Mouse (Mus musculus) C2C12 (cell line): Measurements from ENCODE around the gene Sertad4. TPM values are rescaled to one million over a fixed set of nuclear protein-coding genes. Genes with fewer than 3 reads are reported as not detected.
A peak's percentile ranks its signal among the peaks of the same experiment; 100 is the strongest.

ENCODE experiments used
- H3K27me3 ChIP-seq: one replicate; pipeline ENCODE4 v1.6.1; 2011; ENCODE audit not compliant: control insufficient read depth, insufficient read depth, insufficient read length
- H3K36me3 ChIP-seq: one replicate; pipeline ENCODE4 v1.6.1; 2011; ENCODE audit not compliant: control insufficient read depth, insufficient read depth
- H3K4me3 ChIP-seq: one replicate; pipeline ENCODE4 v1.5.1; 2011; ENCODE audit warnings: mild to moderate bottlenecking, control low read depth; ENCODE audit not compliant: poor library complexity, insufficient read depth, severe bottlenecking
- H3K79me2 ChIP-seq: one replicate; pipeline ENCODE4 v1.6.1; 2011; ENCODE audit not compliant: control insufficient read depth, insufficient read depth
- H3K79me3 ChIP-seq: one replicate; pipeline ENCODE4 v1.6.1; 2011; ENCODE audit warnings: low read depth, control low read depth
- H3ac ChIP-seq: one replicate; pipeline ENCODE3; 2011; ENCODE audit warnings: low read depth; ENCODE audit not compliant: control insufficient read depth, insufficient read length
- CEBPB ChIP-seq: IDR thresholded peaks from one replicate; pipeline ENCODE4 v1.6.1; 2011; ENCODE audit warnings: low read depth, mild to moderate bottlenecking, control low read depth, moderate library complexity
- CTCF ChIP-seq: IDR thresholded peaks from one replicate; pipeline ENCODE4 v1.5.1; 2011; ENCODE audit not compliant: control insufficient read depth, insufficient read depth, insufficient read length
- FOSL1 ChIP-seq: IDR thresholded peaks from one replicate; pipeline ENCODE4 v1.8.0; 2011; ENCODE audit warnings: mild to moderate bottlenecking, low read length; ENCODE audit not compliant: poor library complexity, insufficient read depth, severe bottlenecking
- MAX ChIP-seq: IDR thresholded peaks from one replicate; pipeline ENCODE4 v1.6.1; 2011; ENCODE audit warnings: mild to moderate bottlenecking, control low read depth
- MYOD1 ChIP-seq: IDR thresholded peaks from one replicate; pipeline ENCODE4 v1.6.1; 2011; ENCODE audit warnings: low read depth; ENCODE audit not compliant: control insufficient read depth, insufficient read length
- MYOG ChIP-seq: IDR thresholded peaks from one replicate; pipeline ENCODE4 v1.6.1; 2011; ENCODE audit not compliant: control insufficient read depth, insufficient read length; ENCODE audit errors: extremely low read depth
- USF1 ChIP-seq: IDR thresholded peaks from one replicate; pipeline ENCODE4 v1.6.1; 2011; ENCODE audit warnings: low read depth, mild to moderate bottlenecking, control low read depth, moderate library complexity
- polyA plus RNA-seq: library from polyadenylated mRNA; unstranded; fragments of >200 nt; fragmentation: generic; extraction: Trizol; gene quantifications from one replicate; pipeline ENCODE4 v1.2.1, GENCODE M21; 2012; ENCODE audit warnings: missing spikeins

The Sertad4 gene
- polyA plus RNA-seq, 1 experiment = 18.9 TPM

DNA sequence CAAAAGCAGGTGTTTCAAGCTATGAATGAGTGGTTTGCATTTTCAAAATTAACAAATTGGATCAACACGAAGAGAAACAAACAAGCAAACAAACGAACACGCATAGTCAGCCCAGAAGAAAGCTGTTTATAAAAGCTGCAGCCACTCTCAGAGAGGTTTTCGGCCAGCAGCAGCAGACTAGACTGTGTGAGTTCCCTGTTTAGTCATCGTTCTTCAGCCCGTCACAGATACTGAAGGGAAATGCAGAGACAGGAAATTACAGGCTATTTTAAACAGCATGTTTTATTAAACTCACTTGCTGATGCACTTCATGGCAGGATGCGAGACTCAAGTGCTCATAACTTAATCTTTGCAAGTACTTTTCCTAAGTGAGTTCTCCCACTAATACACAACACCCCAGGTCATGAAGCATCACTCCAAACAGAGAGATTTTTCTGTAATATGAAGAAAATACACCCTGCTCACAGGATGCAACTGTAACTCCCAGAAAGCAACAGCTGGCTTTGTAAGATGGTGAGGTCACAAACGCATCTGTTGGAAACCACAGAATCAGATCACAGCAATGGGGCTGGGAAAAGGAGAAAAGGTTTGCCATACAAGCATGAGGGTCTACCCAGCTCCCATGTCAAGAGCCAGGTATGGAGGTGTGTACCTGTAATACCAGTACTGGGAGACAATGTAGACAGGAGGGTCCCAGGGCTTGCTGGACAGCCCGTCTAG is 14.3 kb downstream of the Sertad4 start:
- no peaks in the 10 kb centered on the region for H3K79me3 ChIP-seq
- peaks cover 15% of the 10 kb centered on the region for H3K36me3 ChIP-seq
- TF ChIP-seq MYOD1 = peak; percentile 52
- TF ChIP-seq MAX = no peak
- no peak for TF ChIP-seq CEBPB
- H3K4me3 ChIP-seq = no peak overlapping the region
- H3K27me3 ChIP-seq = no peaks in the 10 kb centered on the region
- H3K79me2 ChIP-seq = no peaks in the 10 kb centered on the region
- no peak overlapping the region for H3ac ChIP-seq

DNA sequence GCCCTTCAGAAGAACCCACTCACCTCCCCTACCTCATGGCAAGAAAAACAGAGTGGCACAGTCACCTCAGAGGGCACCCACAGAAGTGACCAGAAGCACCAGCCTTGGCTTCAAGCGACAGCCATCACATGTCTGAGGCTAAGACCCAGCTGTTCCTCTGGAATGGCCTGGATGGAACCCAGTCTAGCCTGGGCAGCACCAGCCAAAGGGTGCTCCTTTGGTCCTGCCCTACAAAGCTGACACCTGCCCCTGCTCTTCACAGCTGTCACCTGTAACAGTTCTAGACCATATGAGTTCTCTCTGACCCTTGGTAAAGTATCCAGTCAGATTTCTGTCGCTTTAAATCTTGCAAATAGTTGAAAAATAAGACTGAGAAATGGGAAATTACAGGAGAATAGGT is 14.9 kb downstream of the Sertad4 start:
- Histone ChIP-seq H3K27me3 (no peaks in the 10 kb centered on the region), H3K36me3 (peaks cover 9% of the 10 kb centered on the region), H3K4me3 (no peak overlapping the region), H3K79me2 (no peaks in the 10 kb centered on the region), H3ac (no peak overlapping the region), H3K79me3 (no peaks in the 10 kb centered on the region)
- TF ChIP-seq MAX = no peak
- TF ChIP-seq MYOG = no peak
- TF ChIP-seq MYOD1 = peak; percentile 66

GRCm38 (mm10) chr1:192835211-192835681 is 20.3 kb downstream of the Sertad4 start:
- Histone ChIP-seq H3K27me3 (no peaks in the 10 kb centered on the region), H3K79me2 (no peaks in the 10 kb centered on the region), H3K36me3 (no peaks in the 10 kb centered on the region), H3K79me3 (no peaks in the 10 kb centered on the region), H3K4me3 (no peak overlapping the region), H3ac (no peak overlapping the region)
- TF ChIP-seq USF1 (no peak), MYOD1 (no peak), FOSL1 (no peak), MYOG (no peak), CTCF (no peak), MAX (no peak), CEBPB (no peak)

DNA sequence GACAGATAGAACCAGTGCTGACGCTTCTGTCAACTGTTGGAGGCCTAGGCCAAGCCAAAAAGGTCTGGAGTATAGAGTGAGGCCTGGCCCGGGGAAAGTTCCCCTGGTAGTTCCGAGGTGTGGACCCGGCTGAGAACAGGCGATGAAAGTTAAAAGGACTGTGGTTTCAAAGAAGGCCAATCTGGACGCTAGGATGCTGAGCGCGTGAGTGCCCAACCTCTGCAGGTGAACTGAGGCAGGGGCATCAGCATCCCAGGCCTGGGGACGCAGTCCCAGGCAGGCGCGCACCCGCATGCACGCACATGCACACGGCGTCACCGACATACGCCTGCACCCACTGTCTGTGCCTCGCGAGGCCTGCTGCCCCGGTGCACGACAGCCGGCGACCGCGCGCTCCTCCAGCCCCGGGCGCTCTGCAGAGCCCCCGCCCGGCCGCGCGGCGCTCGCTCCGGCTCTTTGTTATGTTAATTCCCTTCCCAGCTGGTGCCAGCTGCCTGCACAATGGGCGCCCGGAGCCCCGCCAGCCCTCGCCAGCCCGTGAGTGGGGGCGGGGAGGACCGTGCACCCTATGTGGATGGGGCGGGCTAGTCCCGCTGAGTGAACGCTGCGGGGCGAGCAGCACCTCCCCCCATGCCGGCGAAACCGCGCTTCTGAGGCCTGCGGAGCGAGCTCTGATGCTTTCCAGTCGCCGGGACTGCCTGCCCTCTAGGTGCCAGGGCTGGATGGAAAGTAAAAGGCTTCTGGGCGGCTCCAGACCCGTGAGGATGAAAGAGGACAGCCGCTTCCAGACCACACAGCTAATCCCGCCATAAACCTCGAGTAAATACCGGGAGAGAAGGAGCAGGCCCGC is 21.0 kb downstream of the Sertad4 start:
- H3K36me3 ChIP-seq = no peaks in the 10 kb centered on the region
- H3K79me3 ChIP-seq = no peaks in the 10 kb centered on the region
- H3K4me3 ChIP-seq = no peak overlapping the region
- no peak overlapping the region for H3ac ChIP-seq
- no peaks in the 10 kb centered on the region for H3K27me3 ChIP-seq
- no peaks in the 10 kb centered on the region for H3K79me2 ChIP-seq
- TF ChIP-seq USF1 = no peak
- TF ChIP-seq MYOG = no peak
- no peak for TF ChIP-seq CTCF
- no peak for TF ChIP-seq CEBPB

DNA sequence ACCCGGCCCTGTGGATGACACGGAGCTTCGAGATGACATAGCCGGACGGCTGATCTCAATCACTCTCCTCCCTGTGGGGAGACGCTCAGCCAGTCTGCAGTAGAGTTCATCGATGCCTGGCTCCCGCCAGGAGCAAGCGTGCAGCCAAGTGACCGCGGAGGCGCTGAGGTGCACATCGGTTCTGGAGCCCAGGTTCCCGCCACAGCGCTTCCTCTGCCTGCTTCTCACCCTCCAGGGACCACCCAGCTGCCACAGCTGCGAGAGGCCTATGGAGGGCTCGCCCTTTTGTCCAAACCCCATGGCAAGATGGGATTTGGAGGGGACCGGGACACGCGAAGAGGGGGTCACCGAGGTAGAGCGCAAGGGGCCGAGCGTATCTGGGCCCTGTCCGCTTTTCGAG is 22.0 kb downstream of the Sertad4 start:
- H3K27me3 ChIP-seq = no peaks in the 10 kb centered on the region
- no peak overlapping the region for H3ac ChIP-seq
- H3K36me3 ChIP-seq = no peaks in the 10 kb centered on the region
- H3K79me3 ChIP-seq = no peaks in the 10 kb centered on the region
- H3K79me2 ChIP-seq = no peaks in the 10 kb centered on the region
- H3K4me3 ChIP-seq = no peak overlapping the region
- TF ChIP-seq FOSL1 (no peak), CEBPB (no peak), MAX (no peak), USF1 (no peak), MYOD1 (no peak), CTCF (no peak), MYOG (no peak)

- H3K36me3 ChIP-seq = no peaks in the 10 kb centered on the region
- no peaks in the 10 kb centered on the region for H3K27me3 ChIP-seq
- H3ac ChIP-seq = no peak overlapping the region
- H3K79me2 ChIP-seq = no peaks in the 10 kb centered on the region
- H3K4me3 ChIP-seq = no peak overlapping the region
- no peaks in the 10 kb centered on the region for H3K79me3 ChIP-seq
- TF ChIP-seq CEBPB (no peak), MYOG (no peak), USF1 (no peak), MYOD1 (no peak)
Observed at GRCm38 (mm10) chr1:192833097-192833496, 22.5 kb downstream of the Sertad4 start.
